Mouse (Mus musculus): ENCODE data around the gene Adam19. TPM values are rescaled to one million over a fixed set of nuclear protein-coding genes. Genes with fewer than 3 reads are reported as not detected.
A peak's percentile ranks its signal among the peaks of the same experiment; 100 is the strongest.
"Not testable (repeated sequence)": the region's sequence is repeated elsewhere in the genome, so short reads cannot be mapped to it uniquely, and the experiment has no call there.

The Adam19 gene
- polyA plus RNA-seq, 1 experiment = 0.07 TPM

GRCm38 (mm10) chr11:46165866-46166585, 110.2 kb downstream of the Adam19 start, which contains the start of gene Nipal4:
Gene Nipal4 (minus strand): TSS chr11:46166508.
- Histone ChIP-seq H3K27me3 (ENCODE audit: control insufficient read depth) (peaks cover 31% of the 10 kb centered on the region), H3K4me3 (replicated peaks) (peak within 1 kb of the TSS; percentile 11), H3K9me3 (ENCODE audit: control insufficient read depth, low read length) (no peaks in the 10 kb centered on the region), H3K4me1 (ENCODE audit: control insufficient read depth) (no peaks in the 10 kb centered on the region), H3K36me3 (ENCODE audit: control insufficient read depth) (no peaks in the 10 kb centered on the region)
- TF ChIP-seq GATA1 (IDR thresholded peaks at IDR 0.05; ENCODE audit: low read length) (no peak), TAL1 (IDR thresholded peaks at IDR 0.05; ENCODE audit: low read length) (no peak)

GRCm38 (mm10) chr11:46168506-46168905, 112.7 kb downstream of the Adam19 start:
- Histone ChIP-seq H3K27me3 (ENCODE audit: control insufficient read depth) (peaks cover 31% of the 10 kb centered on the region), H3K9me3 (ENCODE audit: control insufficient read depth, low read length) (no peaks in the 10 kb centered on the region), H3K4me1 (ENCODE audit: control insufficient read depth) (no peaks in the 10 kb centered on the region), H3K4me3 (replicated peaks) (no peak overlapping the region), H3K36me3 (ENCODE audit: control insufficient read depth) (no peaks in the 10 kb centered on the region)
- no peak for TF ChIP-seq GATA1 (IDR thresholded peaks at IDR 0.05; ENCODE audit: low read length)
- no peak for TF ChIP-seq TAL1 (IDR thresholded peaks at IDR 0.05; ENCODE audit: low read length)

DNA sequence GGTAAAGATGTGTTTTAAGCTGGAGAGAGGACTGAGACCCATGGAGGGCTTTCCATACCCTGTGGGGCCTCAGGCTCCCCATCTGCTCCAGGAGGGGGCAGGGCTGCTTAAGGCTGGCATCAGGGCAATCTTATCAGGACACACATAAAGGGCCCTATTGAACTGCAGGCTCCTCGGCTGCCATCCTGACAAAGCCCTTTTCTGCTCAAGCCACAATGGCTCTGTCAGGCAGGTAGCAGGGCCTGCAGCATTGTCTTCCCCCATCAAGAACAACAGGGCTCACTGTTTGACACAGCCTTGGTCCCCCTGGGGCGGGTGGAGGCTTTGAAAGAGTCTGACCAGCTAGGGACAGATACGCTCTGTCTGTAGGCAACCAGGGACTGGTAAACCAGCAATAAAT, 114.1 kb downstream of the Adam19 start:
- no peaks in the 10 kb centered on the region for H3K4me1 ChIP-seq (ENCODE audit: control insufficient read depth)
- no peaks in the 10 kb centered on the region for H3K9me3 ChIP-seq (ENCODE audit: control insufficient read depth, low read length)
- H3K27me3 ChIP-seq (ENCODE audit: control insufficient read depth) = peaks cover 24% of the 10 kb centered on the region
- H3K4me3 ChIP-seq (replicated peaks) = no peak overlapping the region
- no peak for TF ChIP-seq TAL1 (IDR thresholded peaks at IDR 0.05; ENCODE audit: low read length)
- TF ChIP-seq GATA1 (IDR thresholded peaks at IDR 0.05; ENCODE audit: low read length) = no peak
- no peaks in the 10 kb centered on the region for H3K36me3 ChIP-seq (ENCODE audit: control insufficient read depth)

GRCm38 (mm10) chr11:46172128-46172527, 116.3 kb downstream of the Adam19 start:
- H3K36me3 ChIP-seq (ENCODE audit: control insufficient read depth) = no peaks in the 10 kb centered on the region
- no peaks in the 10 kb centered on the region for H3K9me3 ChIP-seq (ENCODE audit: control insufficient read depth, low read length)
- H3K27me3 ChIP-seq (ENCODE audit: control insufficient read depth) = peaks cover 4% of the 10 kb centered on the region; the same call in 1 of the 2 replicates
- no peaks in the 10 kb centered on the region for H3K4me1 ChIP-seq (ENCODE audit: control insufficient read depth)
- no peak overlapping the region for H3K4me3 ChIP-seq (replicated peaks)
- TF ChIP-seq TAL1 (IDR thresholded peaks at IDR 0.05; ENCODE audit: low read length) (no peak), GATA1 (IDR thresholded peaks at IDR 0.05; ENCODE audit: low read length) (no peak)

- no peaks in the 10 kb centered on the region for H3K27me3 ChIP-seq (ENCODE audit: control insufficient read depth)
- TF ChIP-seq TAL1 (IDR thresholded peaks at IDR 0.05; ENCODE audit: low read length) = no peak
- TF ChIP-seq GATA1 (IDR thresholded peaks at IDR 0.05; ENCODE audit: low read length) = no peak
- no peaks in the 10 kb centered on the region for H3K36me3 ChIP-seq (ENCODE audit: control insufficient read depth)
- no peaks in the 10 kb centered on the region for H3K9me3 ChIP-seq (ENCODE audit: control insufficient read depth, low read length)
- no peaks in the 10 kb centered on the region for H3K4me1 ChIP-seq (ENCODE audit: control insufficient read depth)
- H3K4me3 ChIP-seq (replicated peaks) = no peak overlapping the region
Measured at GRCm38 (mm10) chr11:46176155-46176554, 120.4 kb downstream of the Adam19 start.

DNA sequence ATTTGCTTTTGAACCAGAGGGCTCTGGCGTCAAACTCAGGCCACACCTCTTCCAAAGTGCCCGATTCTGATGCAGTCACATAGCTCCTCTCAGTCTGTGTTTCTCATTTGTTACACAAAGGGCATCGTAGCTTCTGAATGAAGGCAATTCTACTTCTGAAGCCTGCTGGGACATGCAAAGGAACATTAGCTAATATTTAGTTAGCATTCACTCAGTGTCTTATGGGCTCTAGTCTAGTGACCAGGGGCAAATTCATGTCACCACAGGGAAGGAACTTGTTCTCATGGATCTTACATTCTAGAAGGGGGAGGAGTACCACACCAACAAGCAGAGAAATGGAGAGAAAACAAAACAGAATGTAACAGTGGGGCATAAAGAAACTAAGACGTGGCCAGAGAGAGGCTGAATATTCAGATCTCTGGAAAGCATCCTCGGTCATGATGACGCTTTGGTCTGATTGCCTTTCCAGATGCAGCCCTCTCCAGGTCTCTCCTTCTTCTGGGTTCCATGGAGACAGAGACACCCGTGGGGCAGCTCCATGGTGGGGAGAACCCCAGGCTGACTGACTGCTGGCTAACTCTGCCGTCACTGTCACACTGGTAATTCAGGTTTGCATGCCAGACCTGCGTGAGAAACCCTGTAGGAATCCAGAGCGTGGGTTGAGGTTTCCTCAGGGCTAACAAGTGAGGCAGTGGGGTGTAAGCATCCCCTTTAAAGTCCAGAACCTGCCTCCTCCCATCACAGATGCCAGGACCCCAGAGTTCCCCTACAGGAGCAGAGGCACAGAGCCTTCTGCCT, 121.7 kb downstream of the Adam19 start:
- Histone ChIP-seq H3K4me3 (replicated peaks) (no peak overlapping the region), H3K4me1 (ENCODE audit: control insufficient read depth) (no peaks in the 10 kb centered on the region), H3K36me3 (ENCODE audit: control insufficient read depth) (no peaks in the 10 kb centered on the region), H3K27me3 (ENCODE audit: control insufficient read depth) (no peaks in the 10 kb centered on the region), H3K9me3 (ENCODE audit: control insufficient read depth, low read length) (no peaks in the 10 kb centered on the region)
- TF ChIP-seq GATA1 (IDR thresholded peaks at IDR 0.05; ENCODE audit: low read length) (no peak), TAL1 (IDR thresholded peaks at IDR 0.05; ENCODE audit: low read length) (no peak)

DNA sequence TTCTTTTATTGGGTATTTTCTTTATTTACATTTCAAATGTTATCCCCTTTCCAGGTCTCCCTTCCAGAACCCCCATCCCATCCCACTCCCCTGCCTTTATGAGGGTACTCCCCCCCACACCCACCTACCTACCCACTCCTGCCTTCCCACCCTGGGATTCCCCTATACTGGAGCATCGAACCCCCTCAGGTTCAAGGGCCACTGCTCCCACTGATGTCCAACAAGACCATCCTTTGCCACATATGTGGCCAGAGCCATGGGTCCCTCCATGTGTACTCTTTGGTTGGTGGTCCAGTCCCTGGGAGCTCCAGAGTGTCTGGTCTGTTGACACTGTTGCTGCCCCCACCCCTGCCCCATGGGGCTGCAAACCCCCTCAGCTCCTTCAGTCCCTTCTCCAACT, 126.2 kb downstream of the Adam19 start:
- not testable (repeated sequence) for H3K4me1 ChIP-seq (ENCODE audit: control insufficient read depth); H3K27me3 ChIP-seq (ENCODE audit: control insufficient read depth); H3K4me3 ChIP-seq (replicated peaks); H3K9me3 ChIP-seq (ENCODE audit: control insufficient read depth, low read length); H3K36me3 ChIP-seq (ENCODE audit: control insufficient read depth)

GRCm38 (mm10) chr11:46184946-46185345, 129.2 kb downstream of the Adam19 start:
- Histone ChIP-seq H3K9me3 (ENCODE audit: control insufficient read depth, low read length) (no peaks in the 10 kb centered on the region), H3K27me3 (ENCODE audit: control insufficient read depth) (no peaks in the 10 kb centered on the region), H3K4me3 (replicated peaks) (no peak overlapping the region), H3K36me3 (ENCODE audit: control insufficient read depth) (no peaks in the 10 kb centered on the region), H3K4me1 (ENCODE audit: control insufficient read depth) (no peaks in the 10 kb centered on the region)
- TF ChIP-seq TAL1 (IDR thresholded peaks at IDR 0.05; ENCODE audit: low read length) (no peak), GATA1 (IDR thresholded peaks at IDR 0.05; ENCODE audit: low read length) (no peak)

GRCm38 (mm10) chr11:46185486-46185885, 129.7 kb downstream of the Adam19 start:
- Histone ChIP-seq H3K36me3 (ENCODE audit: control insufficient read depth) (no peaks in the 10 kb centered on the region), H3K9me3 (ENCODE audit: control insufficient read depth, low read length) (no peaks in the 10 kb centered on the region), H3K4me1 (ENCODE audit: control insufficient read depth) (no peaks in the 10 kb centered on the region), H3K27me3 (ENCODE audit: control insufficient read depth) (no peaks in the 10 kb centered on the region), H3K4me3 (replicated peaks) (no peak overlapping the region)
- no peak for TF ChIP-seq GATA1 (IDR thresholded peaks at IDR 0.05; ENCODE audit: low read length)
- no peak for TF ChIP-seq TAL1 (IDR thresholded peaks at IDR 0.05; ENCODE audit: low read length)
